Mouse (Mus musculus): Measurements from ENCODE around the gene Actl6a.

DNA sequence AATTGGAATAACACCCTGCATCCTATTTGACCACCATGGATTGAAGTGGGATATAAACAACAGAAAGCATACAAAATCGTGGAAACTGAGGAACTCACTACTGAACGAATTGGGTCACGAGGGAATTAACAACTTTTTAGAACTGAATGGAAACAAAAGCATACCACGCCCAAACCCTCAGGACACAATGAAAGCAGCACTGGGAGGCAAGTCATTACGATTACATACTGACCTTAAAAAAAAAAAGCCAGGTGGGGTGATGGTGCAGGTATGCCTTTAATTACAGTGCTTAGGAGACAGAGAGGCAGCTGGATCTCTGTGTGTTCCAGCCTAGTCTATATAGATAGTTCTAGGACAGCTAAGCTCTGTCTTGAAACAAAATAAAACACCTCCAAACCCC lies 53.1 kb downstream of the Actl6a start:
- no peak for TF ChIP-seq GATA1 (IDR thresholded peaks at IDR 0.05; ENCODE audit: low read length)
- no peak for TF ChIP-seq TAL1 (IDR thresholded peaks at IDR 0.05; ENCODE audit: low read length)

Measured in erythroblast, embryonic 14.5 days (primary cell).